Mouse (Mus musculus) liver, adult 2 months (tissue): Measurements from ENCODE around the gene Cdk13. TPM values are rescaled to one million over a fixed set of nuclear protein-coding genes. Genes with fewer than 3 reads are reported as not detected.

Experiments used
- DNase-seq: peaks from one replicate; pipeline ENCODE4 v3.0.0-alpha.2; 2011; ENCODE audit warnings: low read depth, low spot score; ENCODE audit errors: extremely low read depth
- H3K27ac ChIP-seq: fragments of 200-500 bp; replicated peaks from 2 replicates; pipeline ENCODE4 v1.5.1; 2012; ENCODE audit warnings: low read depth, mild to moderate bottlenecking, control low read depth, inconsistent platforms, low read length; ENCODE audit not compliant: insufficient read depth
- H3K27me3 ChIP-seq: fragments of 200-500 bp; 2 replicates; pipeline ENCODE4 v1.6.1; 2012; ENCODE audit warnings: mild to moderate bottlenecking, moderate library complexity, low read length, inconsistent platforms; ENCODE audit not compliant: control insufficient read depth, insufficient read depth
- H3K36me3 ChIP-seq: fragments of 200-500 bp; 2 replicates; pipeline ENCODE4 v1.6.1; 2012; ENCODE audit warnings: low read length, inconsistent platforms; ENCODE audit not compliant: control insufficient read depth, insufficient read depth
- H3K4me1 ChIP-seq: fragments of 200-500 bp; 2 replicates; pipeline ENCODE4 v1.6.1; 2011; ENCODE audit warnings: low read length; ENCODE audit not compliant: control insufficient read depth, insufficient read depth
- H3K4me3 ChIP-seq: fragments of 200-500 bp; 2 replicates; pipeline ENCODE4 v1.5.1; 2011; ENCODE audit warnings: low read depth, mild to moderate bottlenecking, control low read depth, low read length, moderate library complexity; ENCODE audit not compliant: insufficient read depth
- H3K79me2 ChIP-seq: fragments of 200-500 bp; 2 replicates; pipeline ENCODE4 v1.6.1; 2012; ENCODE audit warnings: inconsistent platforms, mild to moderate bottlenecking, low read length, moderate library complexity; ENCODE audit not compliant: control insufficient read depth, insufficient read depth
- H3K9ac ChIP-seq: fragments of 200-500 bp; 2 replicates; pipeline ENCODE4 v1.6.1; 2012; ENCODE audit warnings: low read depth, mild to moderate bottlenecking, control low read depth, inconsistent platforms, low read length
- CTCF ChIP-seq: fragments of 200-500 bp; IDR thresholded peaks from 2 replicates; pipeline ENCODE4 v1.5.1; 2011; ENCODE audit warnings: low read depth, low read length, control low read depth
- POLR2A ChIP-seq: fragments of 200-500 bp; IDR thresholded peaks from 2 replicates; pipeline ENCODE4 v1.6.1; 2011; ENCODE audit warnings: low read length, control low read depth; ENCODE audit not compliant: insufficient read depth; ENCODE audit errors: extremely low read depth
- WGBS: fragments of 180-500 bp; shearing (Covaris S2); methylation state at CpG from one replicate; pipeline ENCODE4 v1.1.7; 2018; 5-methylcytosine and 5-hydroxymethylcytosine counted together
- polyA plus RNA-seq: library from polyadenylated mRNA; depleted of rRNA; stranded (reverse); fragments of >200 nt; gene quantifications from 2 replicates; pipeline ENCODE4 v1.2.3, GENCODE M21; 2012
- total RNA-seq: library from RNA; depleted of rRNA; stranded (reverse); fragments of >200 nt; gene quantifications from 2 replicates; pipeline ENCODE4 v1.2.3, GENCODE M21; 2014

The Cdk13 gene
- total and polyA plus RNA-seq, 2 experiments: 15.2 to 20.9 TPM

DNA sequence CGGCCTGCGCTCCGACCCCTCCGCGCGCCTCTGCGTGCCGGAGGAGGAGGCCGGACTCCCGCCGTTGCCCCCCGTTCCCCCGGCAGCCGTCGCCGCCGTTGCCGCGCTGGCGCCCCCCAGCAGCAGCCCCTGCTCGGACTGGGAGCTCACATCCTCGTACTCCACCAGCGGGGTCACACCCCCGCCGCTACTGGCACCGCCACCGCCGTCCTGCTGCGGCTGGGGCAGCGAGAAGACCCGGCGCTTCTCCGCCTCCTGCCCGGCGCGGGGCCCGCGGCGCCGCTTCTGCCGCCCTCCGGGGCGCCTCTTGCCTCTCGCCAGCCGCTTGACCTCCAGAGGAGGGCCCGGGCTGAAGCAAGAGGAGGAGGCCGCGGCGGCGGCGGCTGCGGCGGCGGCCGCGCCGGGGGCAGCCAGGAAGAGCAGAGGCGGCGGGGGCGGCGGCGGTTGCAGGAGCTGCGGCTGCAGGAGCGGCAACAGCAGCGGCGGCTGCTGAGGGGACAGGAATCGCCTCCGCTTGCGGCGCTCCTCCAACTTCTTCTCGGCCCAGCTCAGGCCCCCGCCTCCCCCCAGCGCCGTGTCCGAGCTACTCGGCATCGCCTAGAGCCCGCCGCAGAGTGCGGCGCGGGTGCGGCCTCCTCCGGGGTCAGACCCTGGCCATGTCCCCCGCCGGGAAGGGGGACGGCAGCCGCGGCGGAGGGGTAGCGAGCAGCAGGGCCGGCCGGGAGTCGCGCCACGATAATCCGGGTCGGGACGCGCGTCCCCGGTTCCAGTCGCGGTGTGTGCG lies 647 bp downstream of the Cdk13 start:
- WGBS: under 1% methylated on average over 101 of the region's 105 CpGs
- Histone ChIP-seq H3K27ac (peak overlapping the region; percentile 98), H3K9ac (peak overlapping the region; percentile 100), H3K27me3 (no peaks in the 10 kb centered on the region), H3K36me3 (peaks cover 4% of the 10 kb centered on the region; the same call in 1 of the 2 replicates), H3K79me2 (peaks cover 21% of the 10 kb centered on the region), H3K4me3 (peak overlapping the region; percentile 98), H3K4me1 (peaks cover 10% of the 10 kb centered on the region)
- DNase-seq: no peak
- TF ChIP-seq POLR2A (no peak), CTCF (no peak)

DNA sequence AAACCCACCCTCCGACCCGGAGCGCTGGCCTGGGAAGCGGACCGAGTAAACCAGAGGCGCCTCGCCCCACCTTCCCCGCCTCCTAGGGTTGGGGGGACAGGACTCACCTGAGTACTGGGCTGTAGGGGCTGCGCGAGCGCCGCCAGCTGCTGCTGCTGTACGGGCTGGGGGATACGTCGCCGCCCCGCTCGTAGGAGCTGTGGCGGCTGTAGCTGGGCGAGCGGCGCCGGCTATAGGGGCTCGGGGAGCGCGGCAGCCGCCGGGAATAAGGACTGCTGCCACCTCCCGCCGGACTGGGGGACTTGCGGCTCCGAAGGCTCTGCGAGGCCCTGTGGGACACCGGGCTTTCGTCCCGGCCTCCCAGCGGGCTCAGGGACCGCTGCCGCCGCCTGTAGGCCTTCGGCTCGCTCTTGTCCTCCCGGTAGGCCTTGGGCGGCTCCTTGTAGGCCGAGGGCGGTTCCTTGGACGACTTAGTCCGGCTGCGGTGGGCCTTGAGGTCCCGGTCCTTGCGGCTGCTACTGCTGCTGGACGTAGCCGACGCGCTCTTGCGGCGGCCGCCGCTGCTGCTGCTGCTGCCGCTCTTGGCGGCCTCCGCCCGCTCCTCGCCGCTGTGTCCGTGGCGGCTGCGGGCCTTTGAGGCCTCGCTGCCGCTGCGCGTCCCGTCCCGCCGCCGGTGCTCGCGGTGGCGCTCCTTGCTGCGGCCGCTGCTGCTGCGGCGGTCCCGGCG lies 1.4 kb downstream of the Cdk13 start:
- H3K9ac ChIP-seq: peak overlapping the region; percentile 100
- peak overlapping the region; percentile 98 for H3K4me3 ChIP-seq
- H3K27me3 ChIP-seq: no peaks in the 10 kb centered on the region
- peak; percentile 58 for DNase-seq
- H3K79me2 ChIP-seq: peaks cover 26% of the 10 kb centered on the region
- peak overlapping the region; percentile 98 for H3K27ac ChIP-seq
- under 1% methylated on average over 84 of the region's 85 CpGs for WGBS
- peaks cover 10% of the 10 kb centered on the region for H3K4me1 ChIP-seq
- peaks cover 4% of the 10 kb centered on the region; the same call in 1 of the 2 replicates for H3K36me3 ChIP-seq
- peak; percentile 51 for TF ChIP-seq CTCF
- TF ChIP-seq POLR2A: no peak

DNA sequence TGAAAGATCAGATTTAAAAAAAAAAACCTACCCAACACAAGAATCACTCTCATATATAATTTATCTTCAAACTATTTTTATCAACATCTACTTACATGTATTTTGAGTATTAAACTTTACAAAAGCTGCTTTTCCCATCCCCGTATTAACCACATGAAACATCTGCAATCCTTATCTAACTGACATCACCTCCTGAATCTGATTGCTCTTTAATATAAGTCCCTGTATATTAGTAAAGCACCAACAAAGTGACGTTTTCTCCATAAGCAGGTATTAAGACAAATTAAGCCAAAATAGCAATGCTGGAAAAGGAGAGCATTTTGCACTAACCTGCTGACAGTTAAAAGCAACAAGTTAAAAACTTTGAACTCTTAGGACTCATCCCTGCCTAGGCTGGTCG lies 2.0 kb downstream of the Cdk13 start:
- TF ChIP-seq CTCF (no peak), POLR2A (no peak)
- Histone ChIP-seq H3K27ac (peak overlapping the region; percentile 58; the same call in 1 of the 2 replicates), H3K27me3 (no peaks in the 10 kb centered on the region), H3K36me3 (peaks cover 4% of the 10 kb centered on the region; the same call in 1 of the 2 replicates), H3K4me3 (peak overlapping the region; percentile 98), H3K4me1 (peaks cover 10% of the 10 kb centered on the region), H3K79me2 (peaks cover 26% of the 10 kb centered on the region), H3K9ac (peak overlapping the region; percentile 100)
- WGBS: 2% methylated on average over 3 of the region's 3 CpGs
- peak; percentile 37 for DNase-seq

DNA sequence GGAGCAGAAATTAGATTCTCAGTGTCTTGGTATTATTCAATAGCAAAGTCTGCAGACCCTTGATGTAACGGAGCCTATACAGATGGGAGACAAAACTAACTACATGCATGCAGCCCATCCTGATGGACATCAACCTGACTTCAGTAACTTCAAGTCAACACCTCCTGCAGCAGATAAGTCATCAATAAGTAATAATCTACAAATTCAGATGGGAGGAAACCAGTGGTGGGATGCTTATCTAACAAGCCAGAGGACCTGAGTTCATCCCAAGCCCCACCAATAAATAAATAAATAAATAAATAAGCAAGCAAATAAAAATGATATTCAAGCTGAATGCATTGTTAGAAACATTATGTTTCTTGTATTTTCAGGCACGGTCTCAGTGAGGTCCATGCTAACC lies 5.2 kb downstream of the Cdk13 start:
- H3K9ac ChIP-seq: no peak overlapping the region
- no peaks in the 10 kb centered on the region for H3K27me3 ChIP-seq
- no peak overlapping the region for H3K4me3 ChIP-seq
- no peak for TF ChIP-seq CTCF
- no peak for TF ChIP-seq POLR2A
- peaks cover 13% of the 10 kb centered on the region for H3K4me1 ChIP-seq
- H3K27ac ChIP-seq: no peak overlapping the region
- WGBS: 94% methylated on average over 2 of the region's 2 CpGs
- peaks cover 34% of the 10 kb centered on the region for H3K79me2 ChIP-seq
- H3K36me3 ChIP-seq: peaks cover 6% of the 10 kb centered on the region
- no peak for DNase-seq

DNA sequence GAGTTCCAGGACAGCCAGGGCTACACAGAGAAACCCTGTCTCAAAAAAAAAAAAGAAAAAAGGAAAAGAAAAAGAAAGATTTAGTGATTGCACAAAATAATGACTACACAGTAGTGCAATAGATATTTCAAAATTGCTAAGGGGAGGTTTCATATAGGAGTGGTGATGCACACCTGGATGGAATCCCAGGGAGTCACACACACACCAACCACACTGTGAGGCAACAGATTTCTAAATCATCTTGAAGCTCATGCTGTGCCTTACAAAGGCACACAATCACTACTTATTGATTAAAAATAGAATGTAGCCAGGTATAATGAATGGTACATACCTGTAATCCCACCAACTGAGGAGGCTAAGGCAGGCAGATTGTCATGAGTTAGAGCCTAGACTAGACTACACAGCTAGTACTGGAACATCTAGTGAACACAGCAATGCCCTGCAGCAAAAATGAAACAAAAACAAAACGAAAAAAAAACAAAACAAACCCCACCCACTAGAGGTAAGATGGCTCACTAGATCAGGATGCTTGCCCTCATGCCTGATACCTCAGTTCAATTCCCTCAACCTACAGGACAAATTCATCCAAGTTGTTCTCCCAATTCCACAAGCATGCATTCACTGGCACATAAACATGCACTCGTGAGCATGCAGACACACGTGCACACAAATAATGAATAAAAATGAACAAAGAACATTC lies 9.0 kb downstream of the Cdk13 start:
- Histone ChIP-seq H3K79me2 (peaks cover 26% of the 10 kb centered on the region), H3K9ac (no peak overlapping the region), H3K27me3 (no peaks in the 10 kb centered on the region), H3K27ac (no peak overlapping the region), H3K36me3 (peaks cover 6% of the 10 kb centered on the region), H3K4me3 (no peak overlapping the region), H3K4me1 (peaks cover 8% of the 10 kb centered on the region)
- WGBS: 67% methylated on average over 3 of the region's 3 CpGs
- TF ChIP-seq POLR2A (no peak), CTCF (no peak)
- no peak for DNase-seq
